Mouse (Mus musculus): ENCODE data around the gene Elmo2.

Gene Elmo2

DNA sequence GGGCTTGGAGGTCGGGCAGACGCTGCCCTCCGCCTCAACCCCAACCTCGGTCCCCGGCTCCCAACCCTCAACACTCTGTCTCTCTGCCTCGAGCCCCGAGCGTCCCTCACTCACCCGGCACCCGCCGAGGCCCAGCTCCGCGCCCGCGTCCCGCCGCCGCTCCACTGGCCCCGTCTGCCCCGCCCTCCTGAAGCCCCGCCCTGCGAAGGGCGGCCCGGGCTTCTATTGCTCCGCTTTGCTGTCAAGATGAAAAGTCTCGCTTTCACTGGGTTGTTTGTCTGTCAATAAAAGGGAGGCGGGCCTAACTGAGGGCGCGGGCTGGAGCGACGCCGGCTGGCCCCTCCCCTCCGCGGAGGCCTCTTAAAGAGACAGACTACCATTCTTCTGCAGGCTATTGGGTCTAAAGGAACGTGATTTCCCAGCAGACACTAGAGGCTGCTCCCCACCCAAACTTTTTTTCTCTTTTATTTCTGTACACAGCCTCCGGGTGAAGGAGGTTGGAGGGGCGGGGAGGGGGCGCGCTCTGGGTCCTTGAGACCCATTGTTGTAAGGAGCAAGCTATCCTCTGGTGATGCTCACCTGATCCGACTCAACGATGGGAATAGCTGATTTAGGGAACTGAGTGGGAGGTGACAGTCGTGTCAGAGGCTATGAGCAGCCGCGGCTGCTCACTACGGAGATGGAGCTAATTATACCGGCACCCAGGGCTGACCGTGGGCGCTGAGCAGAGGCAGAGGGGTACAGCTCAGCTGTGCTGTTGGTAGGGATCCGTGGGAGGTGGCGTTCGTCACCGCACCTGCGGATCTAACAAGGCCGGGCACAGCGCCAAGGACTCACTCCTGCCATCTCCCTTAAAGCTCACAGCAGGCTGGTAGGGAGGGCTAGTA, at the start of gene Elmo2:
TSS of gene Elmo2 (minus strand) at position 176 of the 887 bp plus-strand sequence.
- peak; percentile 97 for DNase-seq (ENCODE audit: low spot score)

DNA sequence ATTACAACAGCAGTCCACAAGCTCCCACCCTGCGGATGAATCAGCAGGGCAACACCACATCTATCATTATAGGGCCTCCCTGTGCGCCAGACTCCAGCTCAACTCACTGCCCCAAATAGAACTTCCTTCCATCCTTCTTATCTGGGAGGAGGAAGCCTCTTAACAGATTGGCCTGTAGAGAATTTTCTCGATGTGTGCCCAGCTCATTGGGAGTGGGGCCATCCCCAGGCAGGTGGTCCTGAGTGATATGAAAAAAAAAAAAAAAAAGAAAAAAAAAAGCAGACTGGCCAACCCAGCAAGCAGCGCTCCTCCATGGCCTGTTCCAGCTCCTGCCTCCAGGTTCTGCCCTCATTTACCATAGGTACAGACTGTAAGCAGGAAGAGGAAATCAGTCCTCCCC, 49.7 kb upstream of the Elmo2 start:
- DNase-seq (ENCODE audit: low spot score) = no peak

DNA sequence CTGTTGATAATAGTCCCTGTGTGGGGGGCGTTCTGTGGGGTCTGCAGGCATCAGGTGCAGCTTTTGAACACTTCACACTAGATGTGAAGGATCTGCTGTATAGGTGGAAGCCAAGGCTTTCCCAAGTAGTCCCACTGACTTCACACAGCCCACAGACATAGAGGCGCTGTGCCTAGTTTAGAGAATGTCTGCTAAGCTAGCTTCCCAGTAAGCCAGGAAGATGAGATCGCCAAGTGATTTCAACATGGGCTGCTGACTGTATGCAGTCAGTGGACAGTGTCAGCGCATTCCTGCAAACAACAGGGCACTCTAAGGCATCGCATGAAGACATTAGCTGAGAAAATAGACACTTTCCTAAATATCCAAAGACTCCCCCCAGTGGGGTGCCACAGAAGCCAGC, 49.2 kb upstream of the Elmo2 start:
- no peak for DNase-seq (ENCODE audit: low spot score)

DNA sequence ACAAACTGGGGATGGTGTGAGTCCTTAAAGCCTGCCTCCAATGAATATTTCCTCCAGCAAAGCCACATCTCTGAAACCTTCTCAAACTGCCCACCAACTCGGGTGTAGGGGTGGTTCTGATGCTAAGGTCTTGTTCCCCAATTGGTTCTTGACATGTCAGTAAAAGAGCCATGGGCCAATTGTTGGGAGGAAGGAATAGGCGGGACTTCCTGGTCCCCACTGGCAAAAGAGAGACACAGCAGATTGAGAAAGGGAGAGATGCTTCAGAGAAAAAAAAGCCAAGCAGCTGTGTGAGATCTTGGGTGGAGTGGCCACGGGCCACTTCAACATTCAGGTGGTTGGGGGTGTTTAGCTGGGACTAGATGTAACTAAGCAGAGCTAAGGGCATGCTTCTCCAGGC, 44.8 kb upstream of the Elmo2 start:
- no peak for DNase-seq (ENCODE audit: low spot score)

DNA sequence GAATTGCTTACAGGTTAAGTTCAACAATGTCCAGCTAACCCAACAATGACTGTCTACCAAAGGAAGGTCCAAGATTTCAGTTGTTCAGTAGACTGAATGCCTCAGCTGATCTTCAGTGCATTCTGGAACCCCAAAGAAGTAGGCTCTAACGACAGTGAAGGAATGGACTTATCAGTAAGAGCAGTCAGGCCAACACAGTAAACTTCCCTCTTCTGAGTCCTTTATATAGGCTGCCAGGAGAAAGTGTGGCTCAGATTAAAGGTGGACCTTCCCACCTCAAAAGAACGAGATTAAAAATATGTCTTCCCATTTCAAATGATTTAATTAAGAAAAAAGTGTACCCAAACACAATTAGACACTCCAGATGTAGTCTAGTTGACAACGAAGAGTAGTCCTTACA, 44.1 kb upstream of the Elmo2 start:
- no peak for DNase-seq (ENCODE audit: low spot score)

DNA sequence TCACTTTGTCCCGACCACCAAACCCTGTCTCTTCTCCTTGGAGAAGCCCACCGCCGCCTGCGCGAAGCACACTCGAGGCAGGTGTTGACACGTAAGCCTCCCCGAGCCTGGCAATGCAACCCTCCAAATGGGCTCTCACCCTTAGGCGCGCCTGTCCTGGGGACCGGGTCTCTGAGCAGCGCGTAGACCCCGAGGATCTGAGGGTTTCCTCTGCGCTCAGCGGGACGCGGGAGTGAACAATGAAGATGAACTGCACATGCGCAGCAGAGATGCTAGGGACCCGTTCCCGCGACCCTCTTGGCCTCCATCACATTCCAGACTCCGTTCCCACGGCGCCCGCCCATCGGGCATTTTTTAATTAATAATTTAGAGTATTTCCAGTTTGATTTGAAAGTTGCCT, 42.2 kb upstream of the Elmo2 start, which contains the start of gene Zfp663:
TSS of gene Zfp663 (minus strand) at position 234 of the 400 bp plus-strand sequence.
- DNase-seq (ENCODE audit: low spot score) = no peak

DNA sequence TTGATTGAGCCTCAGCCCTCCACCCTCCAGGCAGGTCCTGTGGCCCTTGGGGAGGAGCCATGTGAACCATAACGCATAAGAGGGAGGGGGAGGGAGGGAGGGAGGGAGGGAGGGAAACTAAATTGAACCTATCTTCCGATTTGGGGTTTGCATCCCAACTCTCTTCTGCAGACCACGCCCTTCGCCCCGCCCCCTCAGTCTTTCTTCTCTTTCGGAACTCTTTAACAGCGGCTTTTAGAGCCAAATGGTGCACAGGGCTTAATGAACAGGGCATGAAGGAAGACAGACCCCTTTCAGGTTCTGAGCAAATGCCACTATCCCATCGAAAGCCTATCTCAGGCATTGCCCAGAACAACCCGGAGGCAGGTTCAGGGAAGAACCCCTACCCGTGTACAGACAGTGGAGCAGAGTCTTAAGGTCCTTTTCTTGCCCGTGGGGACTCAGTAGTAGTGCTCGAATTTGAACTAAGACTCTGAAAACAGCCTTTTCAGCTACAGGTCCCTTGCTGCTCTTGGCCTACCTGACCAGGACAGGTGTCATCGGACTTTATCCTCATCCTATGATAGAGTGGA, 41.7 kb upstream of the Elmo2 start:
- peak; percentile 45 for DNase-seq (ENCODE audit: low spot score)

DNA sequence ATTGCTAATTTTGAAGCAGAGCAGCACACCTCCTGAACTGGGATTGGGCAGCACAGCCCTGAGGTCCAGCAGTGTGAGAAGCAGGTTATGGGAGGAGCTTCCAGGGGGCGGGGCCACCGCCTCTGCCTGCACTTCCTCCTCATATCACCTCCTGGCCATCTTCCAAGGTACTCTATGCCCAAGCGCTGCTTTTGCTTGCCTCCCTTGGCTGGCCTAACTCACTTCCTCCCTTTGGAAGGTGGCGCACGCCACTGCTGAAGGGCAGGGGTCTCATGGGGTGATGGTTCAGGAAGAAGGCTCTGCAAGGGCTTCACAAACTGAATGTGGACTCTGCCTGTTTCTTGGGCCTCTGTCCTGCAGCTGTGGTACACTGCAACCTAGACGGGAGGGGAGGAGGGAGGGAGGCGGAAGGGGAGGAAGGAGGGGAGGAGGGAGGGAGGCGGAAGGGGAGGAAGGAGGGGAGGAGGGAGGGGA, 40.8 kb upstream of the Elmo2 start:
- DNase-seq (ENCODE audit: low spot score) = peak; percentile 82

DNA sequence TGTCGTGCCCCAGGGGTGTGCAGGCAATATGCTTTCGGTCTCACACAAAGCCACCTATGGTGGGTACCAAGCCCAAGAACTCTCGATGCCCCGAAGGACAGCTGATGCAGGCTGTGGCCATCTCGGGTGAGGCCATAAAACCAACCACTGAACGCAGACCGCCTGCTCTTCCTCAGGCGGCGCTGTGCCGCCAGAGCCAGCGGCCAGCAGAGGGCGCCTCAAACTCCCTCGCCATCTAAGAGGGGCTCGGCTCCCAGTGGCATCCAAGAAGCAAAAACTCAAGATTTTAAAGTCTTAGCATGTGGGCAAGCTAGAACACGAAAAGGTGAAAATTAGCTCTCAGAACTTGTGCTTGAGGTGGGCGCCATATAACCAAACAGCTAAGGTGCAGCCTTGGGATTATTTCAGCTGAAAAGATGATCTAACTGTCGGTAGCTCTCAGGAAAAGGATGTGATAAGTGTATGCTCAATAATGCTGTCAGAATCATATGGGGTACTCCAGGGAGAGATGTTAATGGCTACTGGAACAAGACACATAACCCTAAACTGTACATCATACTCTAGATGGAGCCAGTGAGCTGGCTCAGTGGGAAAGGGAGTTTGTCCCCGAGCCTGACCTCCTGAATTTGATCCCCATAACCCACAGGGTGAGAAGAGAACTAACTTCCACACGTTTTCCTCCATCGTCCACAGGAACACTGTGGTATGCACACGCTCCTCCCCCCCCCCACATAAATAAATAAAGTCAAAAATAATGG, 38.2 kb upstream of the Elmo2 start:
- peak; percentile 48 for DNase-seq (ENCODE audit: low spot score)

DNA sequence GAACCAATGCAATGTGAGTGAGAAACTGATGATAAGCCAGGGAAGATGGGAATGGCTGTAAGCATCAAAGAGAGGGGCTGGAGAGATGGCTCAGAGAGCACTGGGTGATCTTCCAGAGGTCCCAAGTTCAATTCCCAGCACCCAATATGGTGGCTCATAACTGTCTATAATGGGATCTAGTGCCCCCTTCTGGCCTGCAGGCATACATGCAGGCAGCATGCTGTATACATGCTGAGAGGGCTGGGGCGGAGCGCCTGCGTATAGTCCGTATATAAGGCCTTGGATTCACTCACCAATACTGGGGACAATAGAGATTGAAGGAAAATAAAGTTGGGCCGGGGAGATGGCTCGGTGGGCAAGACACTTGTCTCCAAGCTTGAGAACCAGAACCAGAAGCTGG, 37.0 kb upstream of the Elmo2 start:
- no peak for DNase-seq (ENCODE audit: low spot score)

DNA sequence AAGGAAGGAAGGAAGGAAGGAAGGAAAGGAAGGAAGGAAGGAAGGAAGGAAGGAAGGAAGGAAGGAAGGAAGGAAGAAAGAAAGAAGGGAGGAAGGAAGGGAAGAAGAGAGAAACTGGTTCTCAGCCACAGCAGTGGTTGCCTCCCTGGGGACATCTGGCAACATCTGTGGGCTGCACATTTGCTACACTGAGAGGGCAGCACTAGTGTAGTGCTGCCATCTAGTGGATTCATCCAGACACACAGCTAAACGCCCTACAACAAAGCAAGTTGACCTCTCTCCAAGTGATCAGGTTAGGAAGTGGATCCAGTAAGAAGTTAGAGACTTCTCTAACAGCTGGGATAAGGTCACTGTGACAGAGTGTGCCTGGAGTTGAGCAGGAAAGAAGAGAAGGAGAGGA, 34.6 kb upstream of the Elmo2 start:
- peak; percentile 57 for DNase-seq (ENCODE audit: low spot score)

DNA sequence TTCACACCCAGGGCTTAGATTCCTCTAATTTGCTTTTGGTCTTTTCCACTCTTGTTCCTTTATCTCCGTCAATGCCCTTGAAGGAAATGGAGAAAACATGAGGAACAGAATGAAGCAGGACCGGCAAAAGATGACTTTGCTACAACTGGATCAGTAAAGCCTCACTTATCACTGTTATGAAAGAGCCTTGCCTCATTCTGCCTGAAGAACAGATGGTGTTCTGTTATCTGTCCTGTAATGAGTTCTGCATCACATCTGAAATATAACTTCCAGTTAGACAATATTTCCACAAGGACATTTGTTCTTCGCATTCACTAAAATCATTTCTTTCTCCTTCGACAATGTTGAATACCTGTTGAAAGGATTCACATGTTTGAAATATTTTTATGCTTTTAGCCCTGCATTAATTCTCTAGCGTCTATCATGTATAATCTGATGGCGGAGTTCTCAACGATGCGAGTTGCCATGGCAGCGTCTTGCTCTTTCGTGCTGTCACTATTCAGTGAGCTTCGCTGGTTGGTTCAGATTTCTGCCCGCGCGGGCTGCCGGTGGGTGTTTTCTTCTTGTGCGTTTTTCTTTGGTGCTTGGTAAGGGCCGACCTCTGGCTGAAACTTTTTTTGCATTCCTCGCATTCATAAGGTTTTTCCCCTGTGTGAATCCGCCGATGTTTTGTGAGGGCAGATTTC, 25.7 kb upstream of the Elmo2 start:
- no peak for DNase-seq (ENCODE audit: low spot score)

DNA sequence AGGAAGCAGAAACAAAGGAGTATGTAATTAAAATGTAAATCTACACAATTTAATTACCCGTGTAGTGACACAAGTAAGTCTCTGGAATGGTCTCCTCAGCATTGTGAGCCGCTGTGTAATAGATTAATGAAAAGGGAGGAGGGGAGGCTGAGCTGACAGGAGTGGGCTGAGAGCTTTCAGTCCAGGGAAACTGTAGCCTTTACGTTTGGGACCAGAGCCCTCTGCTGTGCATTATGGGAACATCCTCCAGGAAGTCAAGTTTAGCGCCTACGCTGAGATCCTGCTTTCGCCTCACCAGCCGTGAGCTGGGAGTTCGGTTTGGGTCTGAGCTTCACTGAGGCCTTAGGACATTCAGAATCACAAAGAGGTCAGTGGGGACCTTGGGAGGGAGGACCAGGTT, 23.2 kb upstream of the Elmo2 start:
- DNase-seq (ENCODE audit: low spot score) = no peak

DNA sequence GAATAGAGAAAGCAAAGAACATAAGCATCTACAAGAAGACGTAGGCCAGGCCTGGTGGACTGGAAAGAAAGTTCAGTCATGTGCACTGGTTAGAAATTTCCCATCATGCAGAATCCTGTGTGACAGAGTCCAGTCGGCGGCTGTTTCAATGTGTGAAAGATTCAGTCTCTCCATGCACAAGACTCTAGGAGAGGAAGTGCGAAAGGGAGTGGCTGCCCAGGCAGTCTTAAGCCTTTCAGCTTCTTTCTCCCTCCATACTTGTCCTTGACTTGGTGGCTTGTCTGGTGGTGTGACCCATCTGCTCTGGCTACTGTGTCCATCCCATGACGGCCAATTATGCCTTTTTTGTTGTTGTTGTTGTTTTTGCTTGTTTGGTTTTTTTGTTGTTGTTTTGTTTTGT, 19.9 kb upstream of the Elmo2 start:
- no peak for DNase-seq (ENCODE audit: low spot score)

DNA sequence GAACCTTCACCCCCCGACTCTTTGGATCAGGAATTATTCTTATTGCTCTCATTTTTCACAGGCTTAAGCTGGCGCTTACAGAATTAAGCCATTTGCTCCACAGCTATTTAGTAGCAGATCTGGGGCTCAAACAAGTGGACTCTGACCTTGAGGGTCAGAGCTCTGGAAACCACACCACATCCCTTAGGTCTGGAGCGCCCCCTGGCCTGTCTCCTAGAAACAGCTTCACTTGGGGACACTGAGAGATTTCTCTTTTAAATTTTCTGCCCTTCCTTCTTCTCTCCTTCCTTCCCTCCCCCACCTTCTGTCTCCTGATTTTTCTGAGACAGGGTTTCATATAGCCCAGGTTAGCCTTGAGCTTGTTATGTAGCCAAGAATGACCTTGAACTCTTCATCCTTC, 10.9 kb upstream of the Elmo2 start:
- DNase-seq (ENCODE audit: low spot score) = peak; percentile 46

DNA sequence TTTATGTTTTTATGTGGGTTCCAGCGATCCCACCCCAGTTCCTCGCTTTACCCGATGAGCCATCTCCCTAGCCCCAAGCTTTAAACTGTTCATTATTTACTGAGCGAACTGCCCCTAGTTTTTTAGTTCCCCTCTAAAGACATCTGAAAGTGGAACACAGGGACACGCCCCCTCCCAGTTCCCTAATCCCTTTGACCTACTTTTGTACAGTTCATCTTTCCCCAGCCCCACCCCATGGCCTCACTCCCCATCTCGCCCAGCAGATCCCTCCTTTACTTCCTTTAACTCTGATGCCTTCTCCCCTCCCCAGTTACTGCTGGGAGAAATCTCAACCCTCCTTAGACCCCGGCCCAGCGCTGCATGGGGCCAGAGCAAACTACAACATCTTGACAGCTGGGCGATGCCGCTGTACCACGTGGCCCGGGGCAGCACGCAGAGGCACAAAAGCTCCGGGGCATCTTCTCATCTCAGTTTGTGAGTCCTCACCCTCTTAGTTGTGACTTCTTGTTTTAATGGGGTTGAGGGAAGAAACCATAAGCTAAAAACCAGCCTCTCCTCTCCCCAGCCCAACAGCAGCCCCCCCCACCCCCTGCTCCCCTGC, 6.4 kb upstream of the Elmo2 start:
- no peak for DNase-seq (ENCODE audit: low spot score)

DNA sequence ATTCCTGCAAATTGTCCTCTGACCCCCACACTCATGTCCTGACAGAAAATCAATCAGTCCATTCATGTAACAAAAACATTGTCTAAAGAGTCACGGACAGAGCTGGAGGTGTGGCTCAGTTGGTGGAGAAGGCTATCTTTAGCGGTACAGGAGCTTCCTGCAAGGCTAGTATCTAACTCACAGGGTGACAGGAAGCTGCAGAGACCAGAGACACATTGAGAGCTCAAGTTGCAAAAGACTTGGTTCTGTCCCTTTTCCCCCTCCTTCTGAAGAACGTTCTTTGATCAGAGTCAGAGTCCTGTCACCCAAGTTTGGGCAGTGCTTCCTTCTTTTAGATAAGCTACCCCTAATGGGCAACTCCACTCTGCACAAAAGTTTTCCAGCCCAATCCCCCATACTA, 3.4 kb upstream of the Elmo2 start:
- DNase-seq (ENCODE audit: low spot score) = no peak

DNA sequence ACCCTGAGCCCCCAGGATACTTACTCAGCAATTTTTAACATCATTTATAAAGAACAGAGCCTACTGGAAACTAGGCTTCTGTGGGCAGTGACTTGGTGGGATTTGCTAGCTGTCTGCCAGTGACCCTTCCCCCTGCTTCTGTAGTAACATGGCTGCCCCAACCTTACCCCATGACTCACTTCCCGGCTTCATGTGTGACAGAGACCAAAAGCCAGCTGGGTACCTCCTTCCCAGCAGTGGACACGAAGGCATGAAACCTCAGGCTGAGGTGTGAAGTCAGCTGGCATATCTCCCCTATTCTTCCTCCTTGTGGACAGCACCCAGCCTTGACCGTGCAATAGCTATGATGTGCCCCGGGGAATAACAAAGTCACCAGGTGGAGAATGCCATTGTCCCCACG, 2.5 kb upstream of the Elmo2 start:
- DNase-seq (ENCODE audit: low spot score) = no peak

DNA sequence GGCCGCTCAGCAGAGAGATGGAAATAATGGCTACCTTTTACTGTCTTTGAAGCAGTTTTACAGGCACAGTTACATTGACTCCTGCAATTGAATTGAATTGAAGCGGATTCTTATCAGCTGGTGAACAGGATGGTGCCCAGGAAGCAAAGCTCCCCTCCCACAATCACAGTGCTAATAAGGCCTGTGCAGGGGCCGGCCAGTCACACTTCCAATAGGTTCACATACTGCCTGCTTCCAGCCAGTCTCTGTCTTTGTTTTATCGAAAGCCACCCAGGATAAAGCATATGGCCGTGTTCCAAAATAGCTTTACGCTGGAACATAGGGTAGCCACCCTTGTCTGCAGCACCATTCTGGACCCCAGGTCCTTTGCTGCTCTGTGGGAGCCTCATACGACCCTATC, 1.1 kb upstream of the Elmo2 start:
- no peak for DNase-seq (ENCODE audit: low spot score)

DNA sequence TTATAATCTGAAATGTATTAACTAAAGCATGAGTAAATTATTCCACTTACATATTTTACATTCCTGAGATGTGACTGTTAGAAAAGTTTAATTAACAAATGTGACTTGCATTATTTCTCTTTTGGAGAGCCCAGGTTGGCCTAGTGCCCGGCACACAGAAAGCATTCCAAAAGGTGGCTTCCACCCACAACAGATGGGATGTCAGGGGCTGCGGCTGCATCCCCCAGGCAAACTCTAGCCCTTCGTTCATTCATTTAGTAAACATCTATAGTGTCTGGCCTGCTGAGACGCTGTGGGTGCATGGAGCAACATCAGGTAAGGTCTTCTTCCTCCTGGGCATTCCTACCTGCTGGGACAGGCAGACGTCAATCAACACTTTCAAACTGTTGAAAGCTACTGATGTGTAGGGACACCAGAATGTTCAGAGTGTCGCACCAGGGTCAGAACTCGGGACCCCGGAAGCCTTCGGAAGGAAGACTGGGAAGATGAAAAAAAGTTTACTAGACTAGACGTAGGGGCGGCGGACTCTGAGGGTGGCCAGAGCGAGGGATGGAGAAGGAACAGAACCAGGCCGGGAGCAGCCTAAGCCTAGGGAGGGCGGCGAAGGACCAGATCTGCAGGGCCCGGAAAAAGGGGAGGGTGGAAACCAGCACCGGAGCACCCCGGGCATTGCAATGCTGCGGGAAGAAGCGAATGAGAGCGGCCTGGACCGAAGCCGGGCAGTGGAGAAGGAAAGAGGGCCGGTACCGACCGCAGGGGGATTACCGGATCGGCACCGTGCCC, 567 bp downstream of the Elmo2 start:
- no peak for DNase-seq (ENCODE audit: low spot score)

DNA sequence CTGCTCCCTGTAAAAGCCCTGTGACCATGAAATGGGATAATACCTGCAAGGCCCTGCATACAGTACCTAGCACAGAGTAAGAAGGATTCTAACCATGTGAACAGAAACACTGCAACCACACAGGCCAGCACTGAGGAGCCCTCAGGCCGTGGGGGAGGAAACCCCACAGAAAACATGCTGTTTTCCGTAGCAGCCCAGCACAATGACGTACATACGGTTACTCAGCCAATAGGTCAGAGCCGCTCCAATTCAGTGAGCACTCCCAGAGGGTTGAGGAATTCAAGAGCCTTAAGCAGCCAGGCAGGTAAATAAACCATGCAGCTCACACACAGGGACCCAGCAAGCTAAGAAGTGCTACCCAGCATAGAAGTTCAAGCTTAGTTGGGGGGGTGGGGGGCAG, 2.4 kb downstream of the Elmo2 start:
- no peak for DNase-seq (ENCODE audit: low spot score)
